Mouse (Mus musculus) hindbrain, postnatal 0 days (tissue): ENCODE results near the gene Actb. TPM values are rescaled to one million over a fixed set of nuclear protein-coding genes. Genes with fewer than 3 reads are reported as not detected.
A peak's percentile ranks its signal among the peaks of the same experiment; 100 is the strongest.

Experiments used
- ATAC-seq: fragments of 200-750 bp; cut with Nextera tagmentation; 2 replicates; pipeline ENCODE4 v1.8.0; 2017; ENCODE audit warnings: mild to moderate bottlenecking, moderate TSS enrichment, moderate library complexity
- DNase-seq: peaks from one replicate; pipeline ENCODE4 v3.0.0-alpha.2; 2015; ENCODE audit warnings: low spot score
- H3K27ac ChIP-seq: fragments of 300-500 bp; sonication (generic); 2 replicates; pipeline ENCODE4 v1.5.1; 2014; ENCODE audit warnings: mild to moderate bottlenecking
- H3K27me3 ChIP-seq: fragments of 300-500 bp; sonication (generic); 2 replicates; pipeline ENCODE4 v1.6.1; 2014; ENCODE audit warnings: low read length, mixed read lengths; ENCODE audit not compliant: insufficient read depth
- H3K36me3 ChIP-seq: fragments of 300-500 bp; sonication (generic); 2 replicates; pipeline ENCODE4 v1.6.1; 2014; ENCODE audit warnings: low read length, mixed read lengths; ENCODE audit not compliant: insufficient read depth
- H3K4me1 ChIP-seq: fragments of 300-500 bp; sonication (generic); 2 replicates; pipeline ENCODE4 v1.6.1; 2014; ENCODE audit warnings: antibody characterized with exemption, low read length, mixed read lengths; ENCODE audit not compliant: insufficient read depth
- H3K4me2 ChIP-seq: fragments of 300-500 bp; sonication (generic); 2 replicates; pipeline ENCODE4 v1.6.1; 2014; ENCODE audit warnings: low read depth, mild to moderate bottlenecking, low read length, moderate library complexity, mixed read lengths
- H3K4me3 ChIP-seq: fragments of 300-500 bp; sonication (generic); 2 replicates; pipeline ENCODE4 v1.5.1; 2014; ENCODE audit warnings: low read length
- H3K9ac ChIP-seq: fragments of 300-500 bp; sonication (generic); replicated peaks from 2 replicates; pipeline ENCODE4 v1.6.1; 2014; ENCODE audit warnings: mild to moderate bottlenecking, low read length, moderate library complexity, mixed read lengths
- H3K9me3 ChIP-seq: fragments of 300-500 bp; sonication (generic); 2 replicates; pipeline ENCODE4 v1.6.1; 2016; ENCODE audit warnings: low read length, mixed read lengths
- CTCF ChIP-seq: IDR thresholded peaks from 2 replicates; pipeline ENCODE4 v1.5.1; 2016; ENCODE audit warnings: antibody characterized with exemption, control low read depth, low read depth
- WGBS: fragments of 180-500 bp; shearing (Covaris S2); extraction: QIAGEN DNeasy Blood & Tissue Kit; methylation state at CpG from one replicate; pipeline ENCODE4 v1.1.7; 2014; 5-methylcytosine and 5-hydroxymethylcytosine counted together
- polyA plus RNA-seq: library from polyadenylated mRNA; unstranded; fragments of >200 nt; fragmentation: Nextera tagmentation; extraction: Ambion mirVana; gene quantifications from 2 replicates; pipeline ENCODE4 v1.2.1, GENCODE M21; 2015
- total RNA-seq: library from RNA; depleted of rRNA; stranded (reverse); fragments of >200 nt; gene quantifications from 2 replicates; pipeline ENCODE4 v1.2.3, GENCODE M21; 2014

Gene Actb
- total and polyA plus RNA-seq, 2 experiments from 2014 or later = 5,437 to 15,098 TPM

GRCm38 (mm10) chr5:142886761-142887160 lies 19.8 kb downstream of the Actb start:
- no peaks in the 10 kb centered on the region for H3K4me1 ChIP-seq
- ATAC-seq (no peak), DNase-seq (no peak)
- H3K9me3 ChIP-seq = no peaks in the 10 kb centered on the region
- no peaks in the 10 kb centered on the region for H3K27me3 ChIP-seq
- no peak overlapping the region for H3K27ac ChIP-seq
- peaks cover 22% of the 10 kb centered on the region for H3K36me3 ChIP-seq
- 94% methylated on average over 20 of the region's 20 CpGs for WGBS
- H3K4me3 ChIP-seq = no peak overlapping the region
- H3K4me2 ChIP-seq = no peak overlapping the region
- H3K9ac ChIP-seq = no peak overlapping the region
- no peak for TF ChIP-seq CTCF

- H3K4me1 ChIP-seq = peaks cover 3% of the 10 kb centered on the region; the same call in 1 of the 2 replicates
- 96% methylated on average over 19 of the region's 19 CpGs for WGBS
- TF ChIP-seq CTCF = no peak
- ATAC-seq = no peak
- no peak overlapping the region for H3K4me3 ChIP-seq
- H3K27ac ChIP-seq = no peak overlapping the region
- no peaks in the 10 kb centered on the region for H3K27me3 ChIP-seq
- no peak for DNase-seq
- no peak overlapping the region for H3K9ac ChIP-seq
- no peak overlapping the region for H3K4me2 ChIP-seq
- H3K36me3 ChIP-seq = peaks cover 22% of the 10 kb centered on the region
- no peaks in the 10 kb centered on the region for H3K9me3 ChIP-seq
These were observed 20.4 kb downstream of the Actb start for GRCm38 (mm10) chr5:142886181-142886580.

- 96% methylated on average over 11 of the region's 11 CpGs for WGBS
- DNase-seq = no peak
- H3K36me3 ChIP-seq = peaks cover 22% of the 10 kb centered on the region
These were observed 24.1 kb downstream of the Actb start for GRCm38 (mm10) chr5:142882471-142882870.

GRCm38 (mm10) chr5:142881936-142882335 lies 24.6 kb downstream of the Actb start:
- DNase-seq (no peak), ATAC-seq (no peak)
- H3K9me3 ChIP-seq = no peaks in the 10 kb centered on the region
- no peak overlapping the region for H3K9ac ChIP-seq
- no peak overlapping the region for H3K4me3 ChIP-seq
- 83% methylated on average over 8 of the region's 8 CpGs for WGBS
- no peak overlapping the region for H3K27ac ChIP-seq
- no peak for TF ChIP-seq CTCF
- H3K4me2 ChIP-seq = no peak overlapping the region
- H3K27me3 ChIP-seq = no peaks in the 10 kb centered on the region
- peaks cover 21% of the 10 kb centered on the region for H3K36me3 ChIP-seq
- H3K4me1 ChIP-seq = peaks cover 14% of the 10 kb centered on the region; the same call in 1 of the 2 replicates

More at GRCm38 (mm10) chr5:142882471-142882870, 24.1 kb downstream of the Actb start:
- ATAC-seq = no peak
- Histone ChIP-seq H3K27me3 (no peaks in the 10 kb centered on the region), H3K4me2 (no peak overlapping the region), H3K4me1 (peaks cover 12% of the 10 kb centered on the region; the same call in 1 of the 2 replicates), H3K27ac (no peak overlapping the region), H3K9ac (no peak overlapping the region), H3K9me3 (no peaks in the 10 kb centered on the region), H3K4me3 (no peak overlapping the region)
- no peak for TF ChIP-seq CTCF

- Histone ChIP-seq H3K9me3 (no peaks in the 10 kb centered on the region), H3K9ac (peak overlapping the region; percentile 37), H3K27ac (peak overlapping the region; percentile 60), H3K4me1 (peaks cover 14% of the 10 kb centered on the region; the same call in 1 of the 2 replicates), H3K4me3 (no peak overlapping the region), H3K4me2 (0 out of 2 replicates have a peak overlapping the region, but pooled peaks have one; percentile 3), H3K36me3 (peaks cover 11% of the 10 kb centered on the region), H3K27me3 (no peaks in the 10 kb centered on the region)
- 25% methylated on average over 13 of the region's 13 CpGs for WGBS
- TF ChIP-seq CTCF = no peak
- no peak for ATAC-seq
- peak; percentile 27 for DNase-seq
These were observed 25.6 kb downstream of the Actb start for GRCm38 (mm10) chr5:142880806-142881516.

GRCm38 (mm10) chr5:142880246-142880645 lies 26.3 kb downstream of the Actb start:
- TF ChIP-seq CTCF = no peak
- Histone ChIP-seq H3K4me1 (peaks cover 14% of the 10 kb centered on the region; the same call in 1 of the 2 replicates), H3K4me3 (no peak overlapping the region), H3K4me2 (no peak overlapping the region), H3K9ac (no peak overlapping the region; the same call in none of the 2 replicates), H3K36me3 (peaks cover 4% of the 10 kb centered on the region), H3K9me3 (no peaks in the 10 kb centered on the region), H3K27ac (peak overlapping the region; percentile 45), H3K27me3 (no peaks in the 10 kb centered on the region)
- DNase-seq = no peak
- no peak for ATAC-seq
- WGBS = 62% methylated on average over 6 of the region's 6 CpGs
